Mouse (Mus musculus) kidney, adult 2 months (tissue): Measurements from ENCODE around the gene Dbndd2.

ENCODE experiments used
- CTCF ChIP-seq: fragments of 200-500 bp; conservative IDR thresholded peaks from 2 replicates; pipeline ENCODE4 v1.5.1; 2011; ENCODE audit warnings: low read depth, mild to moderate bottlenecking, control low read depth, low read length, moderate library complexity, mixed read lengths; ENCODE audit not compliant: insufficient read depth, insufficient read length
- POLR2A ChIP-seq: fragments of 200-500 bp; IDR thresholded peaks from one replicate; pipeline ENCODE4 v1.6.1; 2011; ENCODE audit warnings: low read depth, low read length, control low read depth

- TF ChIP-seq CTCF, result no peak
- TF ChIP-seq POLR2A, result no peak
Measured at GRCm38 (mm10) chr2:164534315-164534714, 48.4 kb downstream of the Dbndd2 start.
